Mouse (Mus musculus) heart, adult 2 months (tissue): ENCODE results near the gene Sdk2.

Experiments used
- CTCF ChIP-seq: fragments of 200-600 bp; IDR thresholded peaks from 2 replicates; pipeline ENCODE4 v1.8.1; 2022; ENCODE audit warnings: antibody characterized with exemption, mild to moderate bottlenecking, moderate library complexity
- EP300 ChIP-seq: fragments of 200-500 bp; IDR thresholded peaks from 2 replicates; pipeline ENCODE4 v1.6.1; 2011; ENCODE audit warnings: low read depth, low read length, control low read depth; ENCODE audit not compliant: insufficient read depth
- POLR2A ChIP-seq: fragments of 200-500 bp; IDR thresholded peaks from 2 replicates; pipeline ENCODE4 v1.6.1; 2011; ENCODE audit warnings: mild to moderate bottlenecking, low read depth, low read length, control low read depth; ENCODE audit not compliant: insufficient read depth

- no peak for TF ChIP-seq POLR2A
- TF ChIP-seq CTCF = no peak
- no peak for TF ChIP-seq EP300
Observed at GRCm38 (mm10) chr11:113884962-113885361, 181.9 kb downstream of the Sdk2 start.
